Mouse (Mus musculus): ENCODE results near the gene Sycp2l.
"Not testable (repeated sequence)": the region's sequence is repeated elsewhere in the genome, so short reads cannot be mapped to it uniquely, and the experiment has no call there.

The Sycp2l gene

DNA sequence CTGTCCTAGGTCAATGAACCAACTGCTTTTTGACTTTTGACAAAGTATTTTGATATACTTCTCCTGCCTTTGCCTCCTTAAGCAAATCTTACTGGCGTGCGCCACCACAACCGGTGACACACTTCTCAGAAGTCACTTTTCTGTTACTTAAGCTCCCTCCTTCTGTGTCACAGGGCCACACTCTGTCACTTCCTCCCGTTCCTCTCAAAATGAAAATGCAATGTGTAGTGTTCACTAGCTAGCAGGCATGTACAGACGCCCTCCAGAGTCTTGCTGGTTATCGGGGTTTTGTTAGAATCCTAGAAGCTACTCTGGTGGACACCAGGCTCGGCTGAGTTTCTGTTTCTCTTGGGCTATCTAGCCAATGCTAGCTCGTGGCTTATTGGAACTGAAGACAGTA lies 14.2 kb downstream of the Sycp2l start:
- no peak for DNase-seq (ENCODE audit: low read depth)

GRCm38 (mm10) chr13:41129061-41129460 lies 15.0 kb downstream of the Sycp2l start:
- no peak for DNase-seq (ENCODE audit: low read depth)

DNA sequence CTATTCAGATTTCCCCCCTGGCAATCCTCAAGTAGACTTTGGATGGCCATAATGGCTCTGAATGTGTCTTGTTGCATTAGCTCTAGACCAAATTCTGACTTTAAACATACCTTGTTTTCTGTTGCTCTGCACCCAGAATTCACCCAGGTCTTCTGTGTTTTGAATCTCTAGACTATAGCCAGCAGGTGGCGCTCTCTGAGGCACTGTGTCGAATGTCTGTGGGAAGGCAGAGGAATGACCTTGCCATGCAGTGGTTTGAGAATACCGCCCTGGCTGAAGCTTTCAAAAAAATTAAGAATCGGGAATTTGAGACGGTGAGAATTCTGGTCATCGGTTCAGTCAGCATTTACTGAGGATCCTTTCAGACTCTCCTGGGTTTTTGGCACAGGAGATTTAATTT lies 20.8 kb downstream of the Sycp2l start:
- peak; percentile 74 for DNase-seq (ENCODE audit: low read depth)

- DNase-seq (ENCODE audit: low read depth): no peak
Measured at GRCm38 (mm10) chr13:41145433-41145970, 31.4 kb downstream of the Sycp2l start.

GRCm38 (mm10) chr13:41146271-41146670 lies 32.2 kb downstream of the Sycp2l start:
- DNase-seq (ENCODE audit: low read depth): peak; percentile 78

DNA sequence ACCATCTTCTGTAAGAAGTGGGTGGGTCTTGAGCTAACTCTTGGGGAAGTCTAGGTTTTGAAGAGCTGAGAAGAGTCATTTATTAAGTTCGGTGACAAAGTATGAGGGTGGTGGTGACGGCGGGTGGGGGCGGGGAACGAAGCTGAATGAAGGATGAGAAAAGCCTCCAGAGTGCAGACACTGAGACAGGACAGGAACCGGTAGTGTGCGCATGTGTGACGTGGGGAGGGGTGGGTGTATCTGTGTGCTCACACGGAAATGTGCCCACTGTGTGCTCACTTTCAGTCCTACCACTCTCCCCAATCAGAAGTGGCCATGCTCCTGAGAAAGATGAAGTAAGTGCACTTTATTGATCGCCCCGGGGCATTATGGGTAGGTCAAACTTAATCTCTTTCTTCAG lies 39.0 kb downstream of the Sycp2l start:
- DNase-seq (ENCODE audit: low read depth): no peak

DNA sequence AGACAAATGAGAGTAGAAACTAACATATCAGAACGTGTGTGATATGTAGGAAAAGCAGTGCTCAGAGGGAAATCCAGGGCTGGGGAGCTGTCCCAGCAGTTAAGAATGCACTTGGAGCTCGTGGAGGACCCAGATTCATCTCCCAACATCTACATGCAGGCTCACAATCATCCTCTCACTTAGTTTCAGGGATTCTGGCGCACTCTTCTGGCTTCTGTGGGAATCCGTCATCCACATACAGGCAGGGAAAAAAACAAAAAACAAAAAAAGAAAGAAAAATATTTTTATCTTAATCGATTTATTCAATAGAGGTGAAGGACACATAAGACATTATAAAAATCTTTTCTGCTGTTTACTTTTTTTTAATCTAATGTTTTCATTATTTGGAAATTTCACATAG lies 44.3 kb downstream of the Sycp2l start:
- DNase-seq (ENCODE audit: low read depth): peak; percentile 4

DNA sequence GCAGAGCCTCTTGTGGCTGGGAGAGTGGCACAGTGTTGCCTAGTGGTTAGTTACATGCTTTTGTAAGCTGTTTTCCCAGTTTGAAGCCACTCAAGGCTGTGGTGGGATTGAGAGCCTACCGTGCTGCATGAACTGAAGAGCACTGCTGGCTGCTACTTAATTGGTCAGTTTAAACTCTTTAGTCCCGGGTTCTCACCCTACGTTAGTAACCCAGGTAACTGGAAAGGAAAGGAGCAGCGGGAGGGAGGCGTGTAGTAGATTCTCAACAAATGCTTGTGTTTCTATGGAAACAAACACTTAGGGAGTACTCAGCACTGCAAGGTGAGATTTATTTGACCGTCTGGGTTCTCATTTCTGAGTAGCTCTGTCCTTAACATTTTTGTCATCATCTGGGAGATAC lies 73.8 kb downstream of the Sycp2l start:
- DNase-seq (ENCODE audit: low read depth): no peak

GRCm38 (mm10) chr13:41195640-41196333 lies 81.7 kb downstream of the Sycp2l start:
- DNase-seq (ENCODE audit: low read depth): no peak

DNA sequence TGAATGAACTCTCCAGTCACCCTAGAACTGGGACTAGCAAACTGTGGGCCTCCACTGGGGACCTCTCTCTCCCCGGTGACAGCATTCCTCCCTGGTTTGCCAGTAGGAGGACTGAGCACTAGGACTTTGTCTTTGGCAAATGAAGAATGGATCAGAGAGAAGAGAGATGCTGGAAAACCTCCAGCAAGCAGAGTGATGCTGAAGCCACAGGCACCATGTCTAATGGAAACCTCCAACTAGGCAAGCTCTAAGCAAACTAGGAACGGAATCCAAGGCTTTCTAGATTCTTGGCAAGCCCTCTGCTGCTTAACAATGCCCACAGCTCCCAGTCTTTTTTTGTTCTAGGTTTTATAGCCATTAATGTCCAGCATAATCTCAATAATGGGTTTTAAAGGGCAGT lies 86.8 kb downstream of the Sycp2l start:
- DNase-seq (ENCODE audit: low read depth): no peak

GRCm38 (mm10) chr13:41203289-41203688 lies 89.2 kb downstream of the Sycp2l start:
- DNase-seq (ENCODE audit: low read depth): no peak

DNA sequence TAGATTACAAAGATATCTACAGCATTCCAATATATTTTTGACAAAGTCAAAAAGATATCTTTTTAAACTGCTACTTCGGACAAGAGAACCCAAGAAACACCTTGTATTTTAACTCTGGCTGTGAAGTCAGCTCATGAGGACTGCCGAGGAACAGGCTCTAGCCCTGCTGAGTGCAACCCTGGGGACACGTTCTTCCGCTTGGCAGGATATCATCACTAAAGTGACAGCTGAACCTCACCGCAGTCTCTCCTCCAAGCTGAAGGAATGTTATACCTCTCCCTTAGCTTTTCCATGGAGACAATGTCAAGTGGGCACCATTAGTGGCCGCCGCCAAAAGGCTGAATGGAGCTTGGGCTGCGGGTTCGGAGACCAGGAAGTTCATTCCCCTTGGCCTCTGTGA lies 89.6 kb downstream of the Sycp2l start:
- DNase-seq (ENCODE audit: low read depth): no peak

- DNase-seq (ENCODE audit: low read depth): not testable (repeated sequence)
Measured at GRCm38 (mm10) chr13:41205568-41205967, 91.5 kb downstream of the Sycp2l start.

- DNase-seq (ENCODE audit: low read depth): no peak
Measured at GRCm38 (mm10) chr13:41206241-41206640, 92.1 kb downstream of the Sycp2l start.

DNA sequence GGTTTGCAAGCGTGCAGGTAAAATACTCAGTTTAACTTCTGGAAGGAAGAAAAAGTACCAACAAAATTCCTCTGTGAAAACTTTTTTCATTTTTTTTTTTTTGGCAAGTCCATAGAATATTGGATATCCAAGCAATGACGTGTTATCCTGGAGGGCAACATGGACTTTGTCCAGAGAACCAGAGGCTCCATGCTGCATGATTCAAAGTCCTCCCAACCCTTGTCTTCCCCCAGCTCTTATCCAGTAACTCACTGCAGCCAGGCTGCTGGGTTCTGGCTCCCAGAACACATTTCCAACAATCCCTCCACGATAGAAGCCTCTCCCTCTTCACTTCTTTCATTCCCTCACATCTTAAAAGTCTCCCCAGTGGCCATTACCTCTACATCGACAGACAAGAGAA lies 97.2 kb downstream of the Sycp2l start:
- peak; percentile 64 for DNase-seq (ENCODE audit: low read depth)

DNA sequence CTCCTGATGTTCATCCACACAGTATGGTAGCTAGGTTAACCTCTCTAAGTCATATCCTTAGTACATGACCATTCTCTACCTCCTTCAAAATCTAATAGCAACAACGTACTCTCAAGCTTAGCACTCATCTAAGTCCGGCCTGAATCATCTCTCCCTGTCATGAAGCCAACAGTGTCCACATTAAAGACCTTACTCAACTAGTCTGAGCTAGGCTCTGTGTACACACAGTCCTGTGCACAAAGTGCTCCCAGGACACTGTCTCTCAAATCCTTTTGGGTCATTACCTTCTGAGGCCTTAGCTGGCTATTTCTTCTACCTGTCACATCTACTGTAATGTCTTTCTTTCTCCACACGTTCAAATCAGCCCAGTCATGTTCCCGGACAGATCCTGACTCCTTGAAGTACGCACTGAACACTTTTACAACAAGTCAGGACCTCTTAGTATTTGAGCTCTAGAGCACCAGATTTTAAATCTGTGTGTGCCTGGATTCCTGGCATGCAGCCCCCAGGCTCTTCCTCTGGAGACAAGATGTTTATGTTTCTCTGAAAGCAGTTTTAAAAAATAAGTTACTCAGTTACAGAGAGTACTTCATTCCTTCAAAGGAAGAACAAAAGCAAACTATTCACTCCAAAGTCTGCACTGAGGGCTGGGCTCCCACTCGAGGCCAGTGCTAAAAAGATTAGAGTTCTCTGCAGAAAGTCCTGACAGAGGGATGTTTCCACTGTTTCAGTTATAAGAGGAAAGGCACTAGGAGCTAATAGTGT lies 98.6 kb downstream of the Sycp2l start:
- DNase-seq (ENCODE audit: low read depth): peak; percentile 9

GRCm38 (mm10) chr13:41215669-41216068 lies 101.6 kb downstream of the Sycp2l start:
- DNase-seq (ENCODE audit: low read depth): no peak

DNA sequence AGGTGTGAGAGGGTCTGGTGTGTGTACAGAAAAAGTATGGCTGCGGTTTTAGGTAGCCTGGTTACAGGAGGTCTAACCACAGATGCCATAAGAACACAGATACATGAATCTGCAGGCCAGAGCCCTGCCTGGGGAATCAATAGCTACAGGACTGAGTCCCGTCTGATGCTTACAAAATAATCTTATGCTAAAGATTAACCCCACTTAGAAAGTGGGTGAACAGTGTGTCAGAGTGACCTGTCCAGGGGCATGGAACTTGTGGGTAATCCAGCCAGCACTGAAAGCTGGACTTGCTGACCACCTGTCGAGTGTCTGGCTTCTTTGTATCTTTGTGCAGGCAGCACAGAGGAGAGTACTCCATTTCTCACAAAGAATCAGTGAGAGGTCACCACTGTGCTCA lies 102.1 kb downstream of the Sycp2l start:
- no peak for DNase-seq (ENCODE audit: low read depth)

DNA sequence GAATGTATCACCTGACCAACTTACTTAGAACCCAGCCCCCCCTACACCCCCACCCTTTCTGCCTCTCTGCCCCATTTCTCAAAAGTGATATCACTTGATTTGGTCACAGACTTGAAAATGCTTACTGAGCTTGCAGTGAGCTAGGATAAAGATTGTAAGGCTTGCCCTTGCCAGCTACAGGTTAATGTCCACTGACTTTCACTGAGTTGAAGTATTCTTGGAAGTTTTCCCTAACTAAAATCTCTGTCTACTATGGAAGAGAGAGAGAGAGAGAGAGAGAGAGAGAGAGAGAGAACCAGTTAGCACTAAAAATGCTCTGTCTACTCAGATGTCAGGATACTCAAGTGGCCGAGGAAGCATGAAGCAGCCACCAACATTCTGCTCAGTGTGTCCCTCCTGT lies 104.9 kb downstream of the Sycp2l start:
- no peak for DNase-seq (ENCODE audit: low read depth)

- DNase-seq (ENCODE audit: low read depth): no peak
Measured at GRCm38 (mm10) chr13:41219687-41220303, 105.7 kb downstream of the Sycp2l start.

DNA sequence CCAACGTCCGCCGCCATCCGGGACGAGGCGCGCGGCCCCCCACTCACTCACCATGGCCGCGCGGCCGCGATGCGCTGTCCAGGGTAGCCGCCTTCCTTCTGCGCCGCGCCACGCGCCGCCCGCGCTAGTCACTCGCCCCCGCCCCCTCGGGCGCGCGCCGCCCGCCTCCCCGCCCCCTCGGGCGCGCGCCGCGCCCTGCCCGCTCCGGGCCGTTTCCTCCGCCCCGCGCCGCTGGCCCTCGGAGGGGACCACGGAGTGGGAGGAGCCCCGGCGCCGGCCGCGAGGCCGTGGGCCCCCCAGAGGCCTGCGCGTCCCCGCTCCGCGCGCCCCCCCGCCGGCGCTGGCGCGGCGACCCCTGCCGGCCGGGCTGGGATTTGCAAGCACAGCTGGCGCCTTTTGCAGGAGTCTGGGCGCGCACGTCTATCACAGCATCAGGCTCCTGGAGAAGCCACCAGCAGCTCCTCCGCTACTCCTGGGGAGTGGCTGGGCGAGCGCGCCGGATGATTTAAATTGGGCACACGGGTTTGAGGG lies 106.3 kb downstream of the Sycp2l start, which contains the start of gene Elovl2:
Gene Elovl2, minus strand, starts transcription at position 102 of the 531 bp plus-strand sequence.
- DNase-seq (ENCODE audit: low read depth): no peak

Measured in NIH3T3 (cell line).